In the genomic region with DNA sequence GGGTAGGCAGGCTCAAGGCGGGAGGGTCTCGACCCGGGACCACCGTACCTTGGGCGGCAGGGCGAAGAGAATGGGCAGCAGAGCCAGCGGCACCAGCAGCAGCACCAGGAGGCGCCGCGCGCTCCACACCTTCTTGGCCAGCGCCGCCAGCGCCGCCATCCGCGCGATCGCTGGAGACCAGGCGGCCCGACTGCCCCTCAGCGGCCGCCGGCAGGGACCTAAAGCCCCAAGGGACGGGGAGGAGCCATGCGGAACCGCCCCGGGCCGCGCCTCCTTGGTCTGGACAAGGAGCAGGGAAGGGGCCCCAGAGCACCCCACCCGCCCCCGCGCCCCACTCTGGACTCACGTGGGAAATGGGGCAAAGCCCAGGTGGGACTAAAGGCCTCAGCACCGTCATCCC, we compare ENCODE assay signal across 9 mouse cellular contexts. TPM values are rescaled to one million over a fixed set of nuclear protein-coding genes. Genes with fewer than 3 reads are reported as not detected.
DNase-seq lines count a peak whose midpoint lies in the region; ATAC-seq and TF ChIP-seq lines count a peak whose summit lies in the region.
"Had no signal": no experiment of that assay in that cellular context is flagged by ENCODE, and none has a peak within 500 bp of the region (broad histone marks: within the 10 kb centered on the region; RNA-seq: fewer than 3 reads in every experiment).

A gene (minus strand): TSS at position 228 of the 400 bp plus-strand sequence.

- H3K79me2 ChIP-seq in heart, adult 2 months (replicated peaks; ENCODE audit: control insufficient read depth, insufficient read depth, low read length): no peaks in the 10 kb centered on the region

- H3K27ac ChIP-seq in heart, embryonic 12.5 days (ENCODE audit: poor library complexity, severe bottlenecking): no peak within 1 kb of the TSS
- no peak within 1 kb of the TSS for H3K27ac ChIP-seq in heart, adult 2 months
- no peak within 1 kb of the TSS for H3K27ac ChIP-seq in intestine, embryonic 15.5 days

- TF ChIP-seq EP300 in heart, adult 2 months (IDR thresholded peaks at IDR 0.05; ENCODE audit: insufficient read depth, low read depth, low read length): no peak

- H3K4me1 ChIP-seq in heart, embryonic 12.5 days (replicated peaks): peaks cover 7% of the 10 kb centered on the region
- no peaks in the 10 kb centered on the region for H3K4me1 ChIP-seq in heart, adult 2 months (ENCODE audit: control insufficient read depth, insufficient read depth, low read length)
- peaks cover 7% of the 10 kb centered on the region; the same call in 1 of the 2 replicates for H3K4me1 ChIP-seq in intestine, embryonic 15.5 days (replicated peaks)

- no peaks in the 10 kb centered on the region for H3K9me3 ChIP-seq in heart, embryonic 12.5 days (replicated peaks)
- H3K9me3 ChIP-seq in intestine, embryonic 15.5 days: no peaks in the 10 kb centered on the region
- H3K9me3 ChIP-seq: G1E had no signal

- WGBS in heart, embryonic 12.5 days: 2% methylated on average over 35 of the region's 35 CpGs
- WGBS in heart, adult 2 months: 3% methylated on average over 35 of the region's 35 CpGs
- WGBS in intestine, embryonic 15.5 days: 2% methylated on average over 35 of the region's 35 CpGs

- H3K27me3 ChIP-seq in heart, embryonic 12.5 days (replicated peaks): peaks cover 70% of the 10 kb centered on the region
- H3K27me3 ChIP-seq in heart, adult 2 months (ENCODE audit: control insufficient read depth, insufficient read depth, low read length): peaks cover 3% of the 10 kb centered on the region
- H3K27me3 ChIP-seq in intestine, embryonic 15.5 days (replicated peaks): peaks cover 13% of the 10 kb centered on the region

- peak within 1 kb of the TSS; percentile 21; the same call in 1 of the 2 replicates for H3K4me3 ChIP-seq in heart, embryonic 12.5 days
- no peak within 1 kb of the TSS for H3K4me3 ChIP-seq in heart, adult 2 months
- H3K4me3 ChIP-seq in intestine, embryonic 15.5 days (replicated peaks): peak within 1 kb of the TSS; percentile 11; the same call in 1 of the 2 replicates

- intact Hi-C loops in heart, adult 2 months (cut with DNase I): no loop called here

- DNase-seq in heart, adult 2 months: no peak
- DNase-seq in embryo, embryonic 11 days: peak; percentile 66
- peak; percentile 19 for DNase-seq in liver
- peak; percentile 59 for DNase-seq in retina, postnatal 1 day
- no peak for DNase-seq in cerebellum, postnatal 25 days
- no peak for DNase-seq in cerebellum, adult 18-20 months

- H3K36me3 ChIP-seq in heart, embryonic 12.5 days: no peaks in the 10 kb centered on the region
- H3K36me3 ChIP-seq in heart, adult 2 months (ENCODE audit: control insufficient read depth, insufficient read depth, low read length): no peaks in the 10 kb centered on the region
- no peaks in the 10 kb centered on the region for H3K36me3 ChIP-seq in intestine, embryonic 15.5 days
- H3K36me3 ChIP-seq: G1E had no signal

- ATAC-seq in heart, embryonic 12.5 days (ENCODE audit: insufficient number of reproducible peaks, low FRiP score): peak; percentile 53; the same call in 1 of the 2 replicates
- peak; percentile 72 for ATAC-seq in intestine, embryonic 15.5 days

- no peak for TF ChIP-seq CTCF in heart, adult 2 months (IDR thresholded peaks at IDR 0.05)

- TF ChIP-seq POLR2A in heart, adult 2 months (IDR thresholded peaks at IDR 0.05; ENCODE audit: insufficient read depth, low read depth, low read length): no peak

- peak within 1 kb of the TSS; percentile 62 for H3K4me2 ChIP-seq in heart, embryonic 12.5 days
- H3K4me2 ChIP-seq in intestine, embryonic 15.5 days (replicated peaks): peak within 1 kb of the TSS; percentile 41

- no peak within 1 kb of the TSS for H3K9ac ChIP-seq in heart, embryonic 12.5 days
- no peak within 1 kb of the TSS for H3K9ac ChIP-seq in heart, adult 2 months (ENCODE audit: low read depth, low read length)
- no peak within 1 kb of the TSS for H3K9ac ChIP-seq in intestine, embryonic 15.5 days

RNA-seq across cellular contexts. Expression of the gene that starts here (rescaled TPM):
- polyA plus RNA-seq in heart, embryonic 12.5 days (2016; fragmentation: Nextera tagmentation; extraction: Ambion mirVana): 0.06 and 0.19 TPM in 2 replicates
- total RNA-seq in heart, adult 2 months (2021): under 1 TPM; 0.31 to 0.68 TPM
- polyA plus RNA-seq in heart, adult 2 months (2012; rRNA removed): 0.29 and 0.35 TPM in 2 replicates
- polyA plus RNA-seq in intestine, embryonic 15.5 days (2015; fragmentation: Nextera tagmentation; extraction: Ambion mirVana): 0.36 and 0.51 TPM in 2 replicates
- polyA plus RNA-seq: G1E had no signal

Comparison
In these comparisons a context has a peak if more than half of its experiments do, and no peak if none do; other contexts are left out.
1. Peak in ATAC-seq, H3K4me3 ChIP-seq and H3K4me2 ChIP-seq in heart, embryonic 12.5 days; RNA of the gene not detected or under 1 TPM.
2. Peak in ATAC-seq, H3K4me3 ChIP-seq and H3K4me2 ChIP-seq in intestine, embryonic 15.5 days; RNA of the gene not detected or under 1 TPM.
3. DNase-seq: peak in embryo, embryonic 11 days (single experiment), liver (single experiment) and retina, postnatal 1 day (single experiment); none in heart, adult 2 months (0 of 2), cerebellum, postnatal 25 days (0 of 2) and cerebellum, adult 18-20 months (0 of 2).